Mouse (Mus musculus) megakaryocyte-erythroid progenitor cell, adult 5-6 weeks (primary cell): ENCODE measurements at regions not wholly inside any gene's neighbourhood (a gene's known extent, or its start where the extent isn't known, plus 50 kb on each side); places are given as distances from the start of the nearest gene placed in this dataset.

ENCODE experiments used
- ATAC-seq: replicated peaks from 2 replicates; pipeline ENCODE4 v1.8.0; 2016; ENCODE audit warnings: mild to moderate bottlenecking, inconsistent platforms; ENCODE audit not compliant: severe bottlenecking, poor library complexity, low FRiP score, low TSS enrichment

GRCm38 (mm10) chr6:147951642-147952041 is 95.4 kb upstream of the Far2 start:
- no peak for ATAC-seq

DNA sequence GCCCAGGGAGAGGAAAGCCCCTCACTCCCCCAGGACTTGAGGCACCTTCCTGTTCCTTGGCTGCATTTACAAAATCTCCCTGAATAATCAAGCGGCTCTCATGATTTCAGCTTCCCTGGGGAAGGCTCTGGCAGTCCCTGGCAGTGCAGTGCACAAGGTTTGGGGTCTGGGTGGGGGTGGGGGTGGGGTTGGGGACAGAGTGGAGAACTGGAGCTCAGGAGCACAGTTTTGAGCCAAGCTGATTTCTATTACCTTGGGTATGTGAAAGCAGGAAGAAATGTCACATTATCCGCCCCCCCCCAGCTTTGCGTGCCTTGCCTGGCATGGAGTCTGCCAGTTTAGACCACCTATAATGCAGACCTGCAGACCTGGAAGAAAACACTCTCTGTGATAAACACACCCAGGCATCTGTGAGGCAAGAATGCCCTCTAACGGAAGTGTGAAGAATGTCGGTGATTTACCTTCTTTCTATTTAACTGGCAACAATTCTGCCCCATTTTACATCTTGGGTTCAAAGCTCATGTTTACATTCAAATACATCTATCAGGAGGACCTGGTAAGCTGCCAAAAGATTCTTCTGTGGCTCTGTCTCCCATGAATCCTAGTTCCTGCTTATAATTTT is 93.9 kb upstream of the Far2 start:
- no peak for ATAC-seq

- no peak for ATAC-seq
These were observed 93.3 kb upstream of the Far2 start for GRCm38 (mm10) chr6:147953753-147954152.

- ATAC-seq, result no peak
These were observed 92.8 kb upstream of the Far2 start for GRCm38 (mm10) chr6:147954253-147954652.

- no peak for ATAC-seq
These were observed 91.9 kb upstream of the Far2 start for GRCm38 (mm10) chr6:147954967-147955830.

DNA sequence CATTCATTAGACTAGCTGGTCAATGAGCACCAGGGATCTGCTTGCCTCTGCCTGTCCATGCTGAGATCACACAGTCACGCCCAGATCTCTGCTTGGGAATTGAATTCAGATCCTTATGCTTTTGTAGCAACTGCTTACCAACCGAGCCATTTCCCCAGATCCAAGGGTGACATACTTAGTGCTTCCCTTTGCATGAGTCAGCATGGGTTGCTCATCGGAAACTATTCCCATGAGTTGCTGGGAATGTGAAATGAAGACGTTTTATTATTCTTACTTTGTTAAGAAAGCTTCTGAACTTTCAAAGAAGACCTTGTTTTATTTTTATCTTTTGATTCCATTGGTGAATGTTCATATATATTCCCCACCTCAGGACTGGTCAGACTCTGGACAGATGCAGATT is 82.3 kb upstream of the Far2 start:
- no peak for ATAC-seq

- no peak for ATAC-seq
These were observed 76.9 kb upstream of the Far2 start for GRCm38 (mm10) chr6:147970162-147970608.

DNA sequence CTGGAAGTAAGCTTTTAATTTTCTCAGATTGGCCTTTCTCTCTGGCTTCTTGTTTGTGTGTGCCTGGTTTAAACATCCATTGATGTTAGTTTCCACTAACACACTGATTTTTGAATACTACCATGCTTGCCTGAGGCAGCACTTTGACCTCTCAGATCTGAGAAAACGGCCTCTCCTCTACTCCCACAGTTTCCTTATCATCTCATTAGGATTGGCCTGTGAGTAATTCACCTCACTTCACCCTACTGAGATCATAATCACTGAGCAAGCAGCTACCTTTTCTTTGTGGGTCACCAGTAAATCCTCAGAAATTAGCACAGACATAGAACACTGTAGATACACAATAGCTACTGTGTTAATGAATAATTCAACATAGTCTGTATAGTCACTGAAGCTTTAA is 74.5 kb upstream of the Far2 start:
- ATAC-seq, result no peak

GRCm38 (mm10) chr6:147973059-147973458 is 74.0 kb upstream of the Far2 start:
- no peak for ATAC-seq

DNA sequence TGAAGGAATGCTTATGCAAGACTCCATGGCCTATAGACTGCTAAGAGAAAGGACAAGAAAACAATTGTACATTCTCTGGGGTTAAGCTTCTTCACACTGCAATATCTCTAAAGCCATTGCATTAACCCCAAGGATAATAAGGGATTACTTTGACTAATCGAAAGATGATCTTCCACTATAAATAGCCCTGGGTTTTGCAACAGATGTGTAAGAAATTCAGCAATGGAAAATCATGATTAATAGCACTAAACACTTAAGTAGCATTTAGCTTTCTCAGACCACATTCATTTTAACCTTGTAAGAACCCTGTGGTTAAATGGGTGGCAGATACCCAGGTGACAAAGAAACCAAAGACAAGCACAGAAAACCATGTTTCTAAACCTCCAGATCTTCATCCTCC is 71.1 kb upstream of the Far2 start:
- ATAC-seq, result no peak

DNA sequence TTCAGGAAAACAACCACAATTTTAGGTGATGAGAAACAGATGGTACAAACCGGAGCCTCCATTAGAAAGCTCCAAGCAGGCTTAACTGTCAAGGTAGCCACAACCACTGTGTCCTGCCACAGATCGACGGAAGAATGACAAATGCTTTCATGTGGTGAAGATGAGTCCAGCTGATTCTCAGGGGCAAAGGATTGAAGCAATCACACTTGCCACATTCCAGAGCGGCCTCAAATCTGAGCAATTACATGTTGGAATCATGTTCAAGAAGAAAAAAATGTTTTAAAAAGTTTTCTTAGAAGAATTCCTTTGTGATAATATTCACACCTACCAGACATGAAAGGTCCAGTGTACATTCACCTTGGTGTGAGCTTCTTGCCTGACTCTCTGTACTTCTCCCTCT is 57.7 kb upstream of the Far2 start:
- ATAC-seq, result no peak
